17 mouse cellular contexts compared by ENCODE assay signal in genomic region chrX:65715562-65715961, GRCm38 (mm10).
DNase-seq lines count a peak whose midpoint lies in the region; ATAC-seq and TF ChIP-seq lines count a peak whose summit lies in the region.
"Had no signal": no experiment of that assay in that cellular context is flagged by ENCODE, and none has a peak within 500 bp of the region (broad histone marks: within the 10 kb centered on the region; RNA-seq: fewer than 3 reads in every experiment).

No protein-coding gene starts in this region.

- H3K27ac ChIP-seq in midbrain, embryonic 14.5 days (replicated peaks; ENCODE audit: low read depth, low read length): no peak overlapping the region
- no peak overlapping the region for H3K27ac ChIP-seq in midbrain, embryonic 10.5 days (replicated peaks)
- H3K27ac ChIP-seq in stomach, postnatal 0 days (replicated peaks): no peak overlapping the region
- H3K27ac ChIP-seq: heart, adult 2 months; stomach, embryonic 15.5 days had no signal

- H3K4me2 ChIP-seq in midbrain, embryonic 14.5 days (ENCODE audit: low read length): no peak overlapping the region
- H3K4me2 ChIP-seq in stomach, postnatal 0 days (replicated peaks; ENCODE audit: low read depth): no peak overlapping the region
- H3K4me2 ChIP-seq: stomach, embryonic 15.5 days had no signal

- peak; percentile 3 to 18 for DNase-seq in cerebellum, postnatal 10 days
- DNase-seq in cerebellum, postnatal 25 days: no peak
- peak; percentile 12 for DNase-seq in kidney, adult 9 months
- DNase-seq in kidney, adult 8-10 months: no peak
- DNase-seq in midbrain, embryonic 14.5 days: peak; percentile 70
- DNase-seq in midbrain, embryonic 10.5 days (ENCODE audit: low spot score): no peak
- no peak for DNase-seq in stomach, postnatal 0 days (ENCODE audit: low spot score)
- no peak for DNase-seq in frontal cortex, postnatal 14 days (ENCODE audit: low spot score in 2 of 2)
- DNase-seq: adrenal gland, postnatal 36 days; cerebellum, adult 11 months; heart, adult 2 months; kidney, postnatal 14 days; liver; thymus, postnatal 25 days had no signal

- no peak overlapping the region for H3K4me3 ChIP-seq in midbrain, embryonic 14.5 days (replicated peaks; ENCODE audit: low read depth, low read length)
- no peak overlapping the region for H3K4me3 ChIP-seq in midbrain, embryonic 10.5 days
- no peak overlapping the region for H3K4me3 ChIP-seq in stomach, postnatal 0 days (ENCODE audit: low read depth, low read length)
- H3K4me3 ChIP-seq: heart, adult 2 months; megakaryocyte, embryonic 14.5 days; stomach, embryonic 15.5 days had no signal

- no peak overlapping the region for H3K9ac ChIP-seq in midbrain, embryonic 14.5 days (replicated peaks; ENCODE audit: low read length)
- no peak overlapping the region for H3K9ac ChIP-seq in stomach, postnatal 0 days (ENCODE audit: low read length)
- H3K9ac ChIP-seq: stomach, embryonic 15.5 days had no signal

- peak; percentile 39 for TF ChIP-seq CTCF in stomach, postnatal 0 days (IDR thresholded peaks at IDR 0.05; ENCODE audit: low read depth)

- H3K4me1 ChIP-seq in midbrain, embryonic 14.5 days (ENCODE audit: control insufficient read depth, insufficient read depth, low read length): no peaks in the 10 kb centered on the region
- H3K4me1 ChIP-seq in midbrain, embryonic 10.5 days: no peaks in the 10 kb centered on the region
- no peaks in the 10 kb centered on the region for H3K4me1 ChIP-seq in stomach, postnatal 0 days (replicated peaks; ENCODE audit: control insufficient read depth, insufficient read depth)
- H3K4me1 ChIP-seq: megakaryocyte, embryonic 14.5 days; stomach, embryonic 15.5 days had no signal

- no peak for TF ChIP-seq EP300 in stomach, postnatal 0 days (optimal IDR thresholded peaks at IDR 0.05)

- H3K36me3 ChIP-seq in midbrain, embryonic 14.5 days (ENCODE audit: control insufficient read depth, insufficient read depth, low read length): no peaks in the 10 kb centered on the region
- no peaks in the 10 kb centered on the region for H3K36me3 ChIP-seq in midbrain, embryonic 10.5 days
- no peaks in the 10 kb centered on the region for H3K36me3 ChIP-seq in stomach, postnatal 0 days (ENCODE audit: control insufficient read depth, insufficient read depth, low read length)
- H3K36me3 ChIP-seq: stomach, embryonic 15.5 days had no signal

- no peaks in the 10 kb centered on the region for H3K27me3 ChIP-seq in midbrain, embryonic 14.5 days (ENCODE audit: control insufficient read depth, insufficient read depth, low read length)
- H3K27me3 ChIP-seq in midbrain, embryonic 10.5 days (ENCODE audit: low read depth, poor library complexity, severe bottlenecking): no peaks in the 10 kb centered on the region
- H3K27me3 ChIP-seq in stomach, postnatal 0 days (ENCODE audit: control insufficient read depth, insufficient read depth, low read length): no peaks in the 10 kb centered on the region
- H3K27me3 ChIP-seq: megakaryocyte, embryonic 14.5 days; stomach, embryonic 15.5 days had no signal

- ATAC-seq in midbrain, embryonic 14.5 days (ENCODE audit: low FRiP score, low TSS enrichment): no peak
- no peak for ATAC-seq in stomach, postnatal 0 days (ENCODE audit: low FRiP score, low TSS enrichment)
- ATAC-seq: inflammation-experienced regulatory T-cells, adult 6 months had no signal

- no peaks in the 10 kb centered on the region for H3K9me3 ChIP-seq in midbrain, embryonic 14.5 days (ENCODE audit: control insufficient read depth, low read length)
- H3K9me3 ChIP-seq in midbrain, embryonic 10.5 days (replicated peaks): no peaks in the 10 kb centered on the region
- H3K9me3 ChIP-seq in stomach, postnatal 0 days (ENCODE audit: control insufficient read depth, low read length): no peaks in the 10 kb centered on the region
- H3K9me3 ChIP-seq: megakaryocyte, embryonic 14.5 days; stomach, embryonic 15.5 days had no signal

Comparison
In these comparisons a context has a peak if more than half of its experiments do, and no peak if none do; other contexts are left out.
1. DNase-seq: peak in cerebellum, postnatal 10 days (2 of 2), kidney, adult 9 months (single experiment) and midbrain, embryonic 14.5 days (single experiment); none in cerebellum, postnatal 25 days (0 of 2), kidney, adult 8-10 months (0 of 2), midbrain, embryonic 10.5 days (single experiment), stomach, postnatal 0 days (single experiment) and frontal cortex, postnatal 14 days (0 of 2).